Mouse (Mus musculus): ENCODE measurements at regions not wholly inside any gene's neighbourhood (a gene's known extent, or its start where the extent isn't known, plus 50 kb on each side); places are given as distances from the start of the nearest gene placed in this dataset.
A peak's percentile ranks its signal among the peaks of the same experiment; 100 is the strongest.

GRCm38 (mm10) chr12:7382455-7382854 lies 595.0 kb upstream of the Apob start:
- no peak for DNase-seq

GRCm38 (mm10) chr12:7403800-7404199 lies 573.6 kb upstream of the Apob start:
- no peak for DNase-seq

GRCm38 (mm10) chr12:7411810-7412209 lies 565.6 kb upstream of the Apob start:
- DNase-seq, result no peak

GRCm38 (mm10) chr12:7420276-7420675 lies 557.2 kb upstream of the Apob start:
- peak; percentile 30 for DNase-seq

- DNase-seq, result no peak
These were observed 555.5 kb upstream of the Apob start for GRCm38 (mm10) chr12:7421826-7422540.

GRCm38 (mm10) chr12:7430981-7431380 lies 546.5 kb upstream of the Apob start:
- no peak for DNase-seq

GRCm38 (mm10) chr12:7445238-7445637 lies 532.2 kb upstream of the Apob start:
- DNase-seq, result no peak

- no peak for DNase-seq
These were observed 526.9 kb upstream of the Apob start for GRCm38 (mm10) chr12:7450506-7450905.

- DNase-seq, result no peak
These were observed 520.4 kb upstream of the Apob start for GRCm38 (mm10) chr12:7457036-7457435.

- no peak for DNase-seq
These were observed 519.9 kb upstream of the Apob start for GRCm38 (mm10) chr12:7457544-7457943.

GRCm38 (mm10) chr12:7464947-7465346 lies 512.5 kb upstream of the Apob start:
- no peak for DNase-seq

- no peak for DNase-seq
These were observed 464.7 kb upstream of the Apob start for GRCm38 (mm10) chr12:7512579-7513248.

GRCm38 (mm10) chr12:7537389-7537788 lies 440.1 kb upstream of the Apob start:
- DNase-seq, result no peak

GRCm38 (mm10) chr12:7543281-7543981 lies 434.0 kb upstream of the Apob start:
- DNase-seq, result peak; percentile 9

GRCm38 (mm10) chr12:7548759-7549158 lies 428.7 kb upstream of the Apob start:
- DNase-seq, result no peak

GRCm38 (mm10) chr12:7560245-7560644 lies 417.2 kb upstream of the Apob start:
- DNase-seq, result no peak

GRCm38 (mm10) chr12:7576081-7576480 lies 401.4 kb upstream of the Apob start:
- DNase-seq, result peak; percentile 8

- DNase-seq, result no peak
These were observed 389.9 kb upstream of the Apob start for GRCm38 (mm10) chr12:7587501-7587900.

GRCm38 (mm10) chr12:7611272-7612092 lies 366.0 kb upstream of the Apob start:
- no peak for DNase-seq

- peak; percentile 38 for DNase-seq
These were observed 340.9 kb upstream of the Apob start for GRCm38 (mm10) chr12:7636417-7637175.

GRCm38 (mm10) chr12:7637629-7638028 lies 339.8 kb upstream of the Apob start:
- peak; percentile 16 for DNase-seq

- no peak for DNase-seq
These were observed 326.6 kb upstream of the Apob start for GRCm38 (mm10) chr12:7650851-7651250.
